Mouse (Mus musculus): ENCODE data around the gene Creld1. TPM values are rescaled to one million over a fixed set of nuclear protein-coding genes. Genes with fewer than 3 reads are reported as not detected.

Gene Creld1
- total RNA-seq, 1 experiment from 2014 or later = 3.4 TPM

Other genes starting within 250 kb of the Creld1 start
- gene Mtmr14, start 245.5 kb upstream of the Creld1 start, total RNA-seq (2017) = 40.8 to 50.3 TPM (median 42.0 TPM) in 3 replicates
- gene Cpne9, start 201.0 kb upstream of the Creld1 start, total RNA-seq (2017) = 0.19 to 0.75 TPM in 2 of 3 replicates, not detected in the other
- gene Brpf1, start 176.2 kb upstream of the Creld1 start, total RNA-seq (2017) = 77.8 to 91.4 TPM (median 83.9 TPM) in 3 replicates
- gene Ogg1, start 156.3 kb upstream of the Creld1 start, total RNA-seq (2017) = 6.4 to 12.2 TPM (median 9.2 TPM) in 3 replicates
- gene Camk1, start 139.3 kb upstream of the Creld1 start, total RNA-seq (2017) = 27.9 to 116 TPM (median 103 TPM) in 3 replicates
- 7.9 to 22.4 TPM (median 9.8 TPM) in 3 replicates for gene Tada3, start 105.4 kb upstream of the Creld1 start, total RNA-seq (2017)
- gene Arpc4, start 105.2 kb upstream of the Creld1 start, total RNA-seq (2017) = 296 to 345 TPM (median 318 TPM) in 3 replicates
- 12.9 to 26.5 TPM (median 15.3 TPM) in 3 replicates for gene Ttll3, start 94.0 kb upstream of the Creld1 start, total RNA-seq (2017)
- gene Rpusd3, start 64.0 kb upstream of the Creld1 start, total RNA-seq (2017) = 0.96 to 6.9 TPM (median 4.4 TPM) in 3 replicates
- gene Cidec, start 47.5 kb upstream of the Creld1 start, total RNA-seq (2017) = not detected in 3 replicates
- 6.8 to 22.3 TPM (median 21.0 TPM) in 3 replicates for gene Jagn1, start 40.7 kb upstream of the Creld1 start, total RNA-seq (2017)
- not detected in 3 replicates for gene Il17re, start 24.8 kb upstream of the Creld1 start, total RNA-seq (2017)
- not detected in 3 replicates for gene Il17rc, start 11.9 kb upstream of the Creld1 start, total RNA-seq (2017)
- not detected in 3 replicates for gene Prrt3, start 18.6 kb downstream of the Creld1 start, total RNA-seq (2017)
- gene Emc3, start 48.4 kb downstream of the Creld1 start, total RNA-seq (2017) = 37.2 to 57.0 TPM (median 50.1 TPM) in 3 replicates
- 0.29 to 1.8 TPM (median 1.7 TPM) in 3 replicates for gene Fancd2, start 48.4 kb downstream of the Creld1 start, total RNA-seq (2017)
- gene Fancd2os, start 117.4 kb downstream of the Creld1 start, total RNA-seq (2017) = not detected in 3 replicates
- 111 to 131 TPM (median 120 TPM) in 3 replicates for gene Brk1, start 121.5 kb downstream of the Creld1 start, total RNA-seq (2017)
- 17.1 to 24.7 TPM (median 21.6 TPM) in 3 replicates for gene Vhl, start 140.7 kb downstream of the Creld1 start, total RNA-seq (2017)
- 99.6 to 134 TPM (median 117 TPM) in 3 replicates for gene Irak2, start 155.2 kb downstream of the Creld1 start, total RNA-seq (2017)
- 306 to 404 TPM (median 339 TPM) in 3 replicates for gene Tatdn2, start 213.8 kb downstream of the Creld1 start, total RNA-seq (2017)
- 3.1 to 6.6 TPM in 2 of 3 replicates, not detected in the other for gene Ghrl, start 236.6 kb downstream of the Creld1 start, total RNA-seq (2017)

Data from monocyte, adult 5-6 weeks (primary cell).